Comparison of ENCODE assay signal across 16 mouse cellular contexts in the genomic region with DNA sequence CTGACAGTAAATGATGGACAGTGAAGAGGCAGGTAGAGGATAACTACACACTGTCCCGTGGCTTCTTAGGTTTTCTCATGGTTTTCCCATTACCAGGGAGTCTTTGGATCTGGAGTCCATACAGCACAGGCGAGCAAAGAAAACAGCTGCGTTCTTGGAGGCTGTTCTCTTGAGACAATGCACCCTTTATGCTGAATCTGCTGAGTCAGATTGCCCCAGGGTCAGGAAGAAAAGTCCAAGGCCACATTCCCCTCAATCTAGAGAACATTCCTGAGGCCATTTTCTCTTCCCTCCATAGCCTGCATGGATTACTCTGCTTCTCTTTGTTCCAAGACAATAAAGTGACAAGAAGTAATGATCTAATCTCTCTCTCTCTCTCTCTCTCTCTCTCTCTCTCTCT.
DNase-seq lines count a peak whose midpoint lies in the region; ATAC-seq and TF ChIP-seq lines count a peak whose summit lies in the region.
"Had no signal": no experiment of that assay in that cellular context is flagged by ENCODE, and none has a peak within 500 bp of the region (broad histone marks: within the 10 kb centered on the region; RNA-seq: fewer than 3 reads in every experiment).

No protein-coding gene starts in this region.

- TF ChIP-seq CTCF in ES-Bruce4 (IDR thresholded peaks at IDR 0.05; ENCODE audit: low read depth, low read length), result no peak

- peaks cover 9% of the 10 kb centered on the region for H3K4me1 ChIP-seq in forebrain, embryonic 10.5 days
- H3K4me1 ChIP-seq in forebrain, embryonic 13.5 days, result no peaks in the 10 kb centered on the region
- no peaks in the 10 kb centered on the region for H3K4me1 ChIP-seq in ES-Bruce4 (ENCODE audit: control insufficient read depth, insufficient read depth, low read length)
- H3K4me1 ChIP-seq in limb, embryonic 10.5 days, result no peaks in the 10 kb centered on the region
- H3K4me1 ChIP-seq: kidney, embryonic 15.5 days; liver, embryonic 12.5 days had no signal

- H3K9ac ChIP-seq in forebrain, embryonic 13.5 days, result no peak overlapping the region
- no peak overlapping the region for H3K9ac ChIP-seq in ES-Bruce4 (ENCODE audit: low read depth, poor library complexity, severe bottlenecking)
- H3K9ac ChIP-seq: kidney, embryonic 15.5 days; liver, embryonic 12.5 days; midbrain, embryonic 12.5 days had no signal

- peak; percentile 82 for TF ChIP-seq EP300 in ES-Bruce4 (IDR thresholded peaks at IDR 0.05; ENCODE audit: insufficient read depth, low read depth, low read length)

- WGBS in forebrain, embryonic 10.5 days, result 47% methylated on average over 3 of the region's 3 CpGs
- 19% methylated on average over 3 of the region's 3 CpGs for WGBS in forebrain, embryonic 13.5 days
- 80% methylated on average over 3 of the region's 3 CpGs for WGBS in limb, embryonic 10.5 days

- H3K36me3 ChIP-seq in forebrain, embryonic 10.5 days (replicated peaks), result no peaks in the 10 kb centered on the region
- H3K36me3 ChIP-seq in forebrain, embryonic 13.5 days (ENCODE audit: poor library complexity, severe bottlenecking), result no peaks in the 10 kb centered on the region
- H3K36me3 ChIP-seq in ES-Bruce4 (ENCODE audit: control insufficient read depth, insufficient read depth, low read length, poor library complexity, severe bottlenecking), result no peaks in the 10 kb centered on the region
- H3K36me3 ChIP-seq in limb, embryonic 10.5 days, result no peaks in the 10 kb centered on the region
- H3K36me3 ChIP-seq: G1E; kidney, embryonic 15.5 days; liver, embryonic 12.5 days; midbrain, embryonic 12.5 days had no signal

- H3K4me3 ChIP-seq in forebrain, embryonic 10.5 days, result no peak overlapping the region
- H3K4me3 ChIP-seq in forebrain, embryonic 13.5 days, result no peak overlapping the region
- no peak overlapping the region for H3K4me3 ChIP-seq in ES-Bruce4 (ENCODE audit: low read depth, low read length)
- no peak overlapping the region for H3K4me3 ChIP-seq in limb, embryonic 10.5 days
- H3K4me3 ChIP-seq: kidney, embryonic 15.5 days; liver, embryonic 12.5 days; midbrain, embryonic 12.5 days had no signal

- ATAC-seq in forebrain, embryonic 13.5 days, result no peak
- ATAC-seq: liver, embryonic 12.5 days had no signal

- no peak overlapping the region for H3K4me2 ChIP-seq in forebrain, embryonic 13.5 days
- H3K4me2 ChIP-seq: kidney, embryonic 15.5 days; liver, embryonic 12.5 days; midbrain, embryonic 12.5 days had no signal

- DNase-seq in forebrain, embryonic 10.5 days (ENCODE audit: extremely low spot score, low spot score), result peak; percentile 36
- DNase-seq in embryo, embryonic 10 days (ENCODE audit: low spot score), result peak; percentile 52
- peak; percentile 28 for DNase-seq in limb, embryonic 10.5 days (ENCODE audit: low spot score)
- DNase-seq in gastrocnemius, postnatal 10 days, result no peak
- no peak for DNase-seq in thymus, postnatal 36 days
- DNase-seq in liver, result no peak
- DNase-seq: cerebellum, postnatal 10 days; heart, postnatal 10 days; lung, postnatal 14 days; spleen, adult 18-20 months had no signal

- 0 out of 2 replicates have a peak overlapping the region, but pooled peaks have one; percentile 25 for H3K27ac ChIP-seq in forebrain, embryonic 10.5 days
- H3K27ac ChIP-seq in forebrain, embryonic 13.5 days, result no peak overlapping the region
- peak overlapping the region; percentile 97 for H3K27ac ChIP-seq in ES-Bruce4 (ENCODE audit: insufficient read depth, low read length)
- H3K27ac ChIP-seq in limb, embryonic 10.5 days, result no peak overlapping the region
- H3K27ac ChIP-seq: kidney, embryonic 15.5 days; liver, embryonic 12.5 days; midbrain, embryonic 12.5 days had no signal

- H3K9me3 ChIP-seq in forebrain, embryonic 10.5 days, result no peaks in the 10 kb centered on the region
- no peaks in the 10 kb centered on the region for H3K9me3 ChIP-seq in forebrain, embryonic 13.5 days (replicated peaks)
- no peaks in the 10 kb centered on the region for H3K9me3 ChIP-seq in ES-Bruce4 (replicated peaks; ENCODE audit: control insufficient read depth, insufficient read depth, low read length, poor library complexity, severe bottlenecking)
- H3K9me3 ChIP-seq in limb, embryonic 10.5 days (replicated peaks), result no peaks in the 10 kb centered on the region
- H3K9me3 ChIP-seq: G1E; kidney, embryonic 15.5 days; liver, embryonic 12.5 days; midbrain, embryonic 12.5 days had no signal

- no peak for TF ChIP-seq POLR2A in ES-Bruce4 (IDR thresholded peaks at IDR 0.05; ENCODE audit: insufficient read depth, low read length)

- no peaks in the 10 kb centered on the region for H3K27me3 ChIP-seq in forebrain, embryonic 10.5 days (ENCODE audit: poor library complexity, severe bottlenecking)
- no peaks in the 10 kb centered on the region for H3K27me3 ChIP-seq in forebrain, embryonic 13.5 days
- H3K27me3 ChIP-seq in ES-Bruce4 (ENCODE audit: control insufficient read depth, insufficient read depth, low read length, poor library complexity, severe bottlenecking), result no peaks in the 10 kb centered on the region
- no peaks in the 10 kb centered on the region for H3K27me3 ChIP-seq in limb, embryonic 10.5 days (ENCODE audit: low read depth, poor library complexity, severe bottlenecking)
- H3K27me3 ChIP-seq: kidney, embryonic 15.5 days; liver, embryonic 12.5 days; midbrain, embryonic 12.5 days had no signal

Comparison
In these comparisons a context has a peak if more than half of its experiments do, and no peak if none do; other contexts are left out.
1. H3K27ac ChIP-seq: peak in forebrain, embryonic 10.5 days (single experiment) and ES-Bruce4 (single experiment); none in forebrain, embryonic 13.5 days (single experiment) and limb, embryonic 10.5 days (single experiment).
2. DNase-seq: peak in forebrain, embryonic 10.5 days (single experiment), embryo, embryonic 10 days (single experiment) and limb, embryonic 10.5 days (single experiment); none in gastrocnemius, postnatal 10 days (single experiment), thymus, postnatal 36 days (0 of 2) and liver (single experiment).